Mouse (Mus musculus) CD8-positive naive resting alpha-beta T cell, adult 2 months (primary cell): ENCODE measurements around the gene Dlg1.

Experiments
- DNase-seq, 2 experiments: peaks; one replicate each; pipeline ENCODE4 v3.0.0; 2022; ENCODE audit warnings: low read depth in 2 of 2, low spot score in 2 of 2

Gene Dlg1

GRCm38 (mm10) chr16:31898546-31899326 is 235.5 kb downstream of the Dlg1 start:
- no peak for DNase-seq

GRCm38 (mm10) chr16:31901886-31902285 is 238.6 kb downstream of the Dlg1 start:
- no peak for DNase-seq

GRCm38 (mm10) chr16:31903239-31903638 is 240.0 kb downstream of the Dlg1 start:
- no peak for DNase-seq

- DNase-seq = peak in 1 of 2 experiments; percentile 4
These were observed 242.1 kb downstream of the Dlg1 start for GRCm38 (mm10) chr16:31905331-31905730.

- no peak for DNase-seq
These were observed 242.9 kb downstream of the Dlg1 start for GRCm38 (mm10) chr16:31905891-31906825.

GRCm38 (mm10) chr16:31906896-31907295 is 243.7 kb downstream of the Dlg1 start:
- no peak for DNase-seq

- no peak for DNase-seq
These were observed 245.7 kb downstream of the Dlg1 start for GRCm38 (mm10) chr16:31908959-31909358.

GRCm38 (mm10) chr16:31910281-31910847 is 247.1 kb downstream of the Dlg1 start:
- DNase-seq = no peak

GRCm38 (mm10) chr16:31917776-31918175 is 254.5 kb downstream of the Dlg1 start:
- no peak for DNase-seq

- peak; percentile 25 to 57 for DNase-seq
These were observed 255.0 kb downstream of the Dlg1 start for GRCm38 (mm10) chr16:31918248-31918724.

GRCm38 (mm10) chr16:31924368-31924767 is 261.1 kb downstream of the Dlg1 start:
- DNase-seq = no peak
